Mouse (Mus musculus) lung, embryonic 14.5 days (tissue): ENCODE measurements around the gene Olfr1418. TPM values are rescaled to one million over a fixed set of nuclear protein-coding genes. Genes with fewer than 3 reads are reported as not detected.
A peak's percentile ranks its signal among the peaks of the same experiment; 100 is the strongest.
"Not testable (repeated sequence)": the region's sequence is repeated elsewhere in the genome, so short reads cannot be mapped to it uniquely, and the experiment has no call there.

Experiments used
- ATAC-seq: fragments of 200-750 bp; cut with Nextera tagmentation; 2 replicates; pipeline ENCODE4 v1.8.0; 2017; ENCODE audit warnings: mild to moderate bottlenecking, moderate TSS enrichment, moderate library complexity; ENCODE audit not compliant: insufficient read depth
- DNase-seq: peaks from one replicate; pipeline ENCODE4 v3.0.0-alpha.2; 2015
- H3K27ac ChIP-seq: fragments of 300-500 bp; sonication (generic); 2 replicates; pipeline ENCODE4 v1.5.1; 2014; ENCODE audit warnings: low read depth, mild to moderate bottlenecking, moderate library complexity
- H3K27me3 ChIP-seq: fragments of 300-500 bp; sonication (generic); 2 replicates; pipeline ENCODE4 v1.6.1; 2014; ENCODE audit warnings: low read length, control low read depth; ENCODE audit not compliant: insufficient read depth
- H3K36me3 ChIP-seq: fragments of 300-500 bp; sonication (generic); 2 replicates; pipeline ENCODE4 v1.6.1; 2014; ENCODE audit warnings: control low read depth; ENCODE audit not compliant: insufficient read depth
- H3K4me1 ChIP-seq: fragments of 300-500 bp; sonication (generic); 2 replicates; pipeline ENCODE4 v1.6.1; 2014; ENCODE audit warnings: antibody characterized with exemption, control low read depth; ENCODE audit not compliant: insufficient read depth
- H3K4me2 ChIP-seq: fragments of 300-500 bp; sonication (generic); 2 replicates; pipeline ENCODE4 v1.6.1; 2014; ENCODE audit warnings: mild to moderate bottlenecking
- H3K4me3 ChIP-seq: fragments of 300-500 bp; sonication (generic); 2 replicates; pipeline ENCODE4 v1.5.1; 2014; ENCODE audit warnings: low read depth, low read length
- H3K9ac ChIP-seq: fragments of 300-500 bp; sonication (generic); 2 replicates; pipeline ENCODE4 v1.6.1; 2014
- H3K9me3 ChIP-seq: fragments of 300-500 bp; sonication (generic); 2 replicates; pipeline ENCODE4 v1.6.1; 2016; ENCODE audit warnings: low read depth, low read length, control low read depth
- CTCF ChIP-seq: IDR thresholded peaks from 2 replicates; pipeline ENCODE4 v1.5.1; 2016; ENCODE audit warnings: antibody characterized with exemption, low read depth
- WGBS: fragments of 180-500 bp; shearing (Covaris S2); extraction: QIAGEN DNeasy Blood & Tissue Kit; methylation state at CpG from one replicate; pipeline ENCODE4 v1.1.7; 2014; 5-methylcytosine and 5-hydroxymethylcytosine counted together
- polyA plus RNA-seq: library from polyadenylated mRNA; unstranded; fragments of >200 nt; fragmentation: Nextera tagmentation; extraction: Ambion mirVana; gene quantifications from 2 replicates; pipeline ENCODE4 v1.2.1, GENCODE M21; 2014

Gene Olfr1418
- not detected in 2 replicates for polyA plus RNA-seq

- H3K4me1 ChIP-seq = no peaks in the 10 kb centered on the region
- H3K27ac ChIP-seq = no peak within 1 kb of the TSS
- no peak for TF ChIP-seq CTCF
These were observed at the start of gene Olfr1418 for GRCm38 (mm10) chr19:11860966-11861365. Gene Olfr1418, minus strand, starts transcription at chr19:11861066.

DNA sequence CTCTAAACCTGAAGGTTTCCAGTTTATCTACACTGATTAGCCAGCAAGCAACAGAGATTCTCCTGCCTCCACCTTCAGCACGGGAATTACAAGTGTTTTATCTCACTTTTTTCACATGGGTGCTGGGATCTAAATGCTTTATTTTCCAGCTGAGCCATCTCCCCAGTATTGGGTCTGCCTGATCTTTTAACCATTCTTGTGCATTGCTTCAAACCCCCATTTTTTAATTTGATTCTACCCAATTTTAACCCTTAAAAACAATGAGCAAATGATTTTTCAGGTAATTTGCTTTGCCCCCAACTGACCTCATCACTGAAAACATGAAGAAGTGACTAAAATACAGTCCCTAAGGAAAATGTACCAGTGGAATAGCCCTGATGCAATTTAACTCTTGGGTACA is 25.4 kb upstream of the Olfr1418 start, which contains the start of gene Olfr1420:
Olfr1420 (plus strand) TSS at position 301 of the 400 bp plus-strand sequence.
- Histone ChIP-seq H3K27ac (no peak within 1 kb of the TSS), H3K36me3 (no peaks in the 10 kb centered on the region), H3K9ac (no peak within 1 kb of the TSS), H3K27me3 (no peaks in the 10 kb centered on the region), H3K4me3 (no peak within 1 kb of the TSS), H3K9me3 (no peaks in the 10 kb centered on the region), H3K4me1 (no peaks in the 10 kb centered on the region), H3K4me2 (no peak within 1 kb of the TSS)
- no peak for TF ChIP-seq CTCF
- DNase-seq (no peak), ATAC-seq (no peak)
- 31% methylated on average over 1 of the region's 1 CpGs for WGBS

More at GRCm38 (mm10) chr19:11860966-11861365, at the start of gene Olfr1418:
- Histone ChIP-seq H3K36me3 (no peaks in the 10 kb centered on the region), H3K9ac (no peak within 1 kb of the TSS), H3K4me2 (no peak within 1 kb of the TSS), H3K27me3 (no peaks in the 10 kb centered on the region), H3K4me3 (no peak within 1 kb of the TSS), H3K9me3 (no peaks in the 10 kb centered on the region)
- 89% methylated on average over 1 of the region's 1 CpGs for WGBS
- ATAC-seq (no peak), DNase-seq (no peak)

GRCm38 (mm10) chr19:11878404-11878803 is 17.5 kb upstream of the Olfr1418 start:
- H3K27me3 ChIP-seq, H3K9me3 ChIP-seq, ATAC-seq, H3K36me3 ChIP-seq, H3K27ac ChIP-seq, H3K4me2 ChIP-seq, DNase-seq, H3K9ac ChIP-seq, H3K4me1 ChIP-seq, H3K4me3 ChIP-seq: not testable (repeated sequence)
- 55% methylated on average over 22 of the region's 22 CpGs for WGBS

DNA sequence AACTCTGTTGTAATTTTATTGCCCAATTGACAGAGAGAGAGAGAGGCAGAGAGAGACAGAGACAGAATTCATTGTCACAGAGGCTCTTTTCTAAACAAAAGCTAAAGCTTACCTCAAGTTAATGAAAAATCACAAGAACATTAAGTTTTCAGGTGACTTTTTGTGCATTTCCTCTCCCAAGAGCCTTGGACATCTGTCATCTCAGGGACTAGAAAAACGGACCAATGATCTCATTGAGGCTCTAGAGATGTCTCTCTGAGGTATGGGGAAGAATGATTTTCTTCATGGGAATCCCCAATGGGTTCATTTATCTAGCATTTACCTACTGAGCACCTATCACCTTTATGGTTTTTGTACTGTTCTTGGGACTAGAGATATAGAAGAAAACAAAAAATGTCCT is 14.1 kb upstream of the Olfr1418 start, which contains the start of gene Olfr1419:
Olfr1419 (minus strand) TSS at position 101 of the 400 bp plus-strand sequence.
- no peaks in the 10 kb centered on the region for H3K36me3 ChIP-seq
- no peak within 1 kb of the TSS for H3K4me2 ChIP-seq
- WGBS = 34% methylated on average over 1 of the region's 1 CpGs
- H3K4me3 ChIP-seq = no peak within 1 kb of the TSS
- TF ChIP-seq CTCF = no peak
- no peaks in the 10 kb centered on the region for H3K27me3 ChIP-seq
- DNase-seq = no peak
- no peaks in the 10 kb centered on the region for H3K4me1 ChIP-seq
- no peak for ATAC-seq
- H3K9me3 ChIP-seq = no peaks in the 10 kb centered on the region
- no peak within 1 kb of the TSS for H3K9ac ChIP-seq
- no peak within 1 kb of the TSS for H3K27ac ChIP-seq

DNA sequence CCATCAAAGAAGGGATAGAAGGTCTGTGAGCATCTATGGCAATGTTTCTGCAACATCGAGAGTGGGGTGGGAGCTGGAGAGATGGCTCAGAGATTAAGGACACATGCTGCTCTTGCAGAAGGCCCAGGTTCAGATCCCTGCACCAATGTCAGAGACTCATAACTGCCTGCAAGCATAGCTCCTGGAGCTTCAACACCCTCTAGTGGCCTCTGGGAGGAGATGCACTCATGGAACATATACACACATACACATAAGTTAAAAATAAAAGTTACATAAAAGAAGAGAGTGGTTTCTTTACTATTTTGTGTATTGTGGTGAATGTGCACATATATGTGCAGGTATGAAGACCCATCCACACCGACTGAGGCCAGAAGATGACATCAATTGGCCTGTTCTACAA is 7.0 kb upstream of the Olfr1418 start:
- no peaks in the 10 kb centered on the region for H3K4me1 ChIP-seq
- H3K9ac ChIP-seq = no peak overlapping the region
- 81% methylated on average over 2 of the region's 2 CpGs for WGBS
- no peak overlapping the region for H3K27ac ChIP-seq
- no peaks in the 10 kb centered on the region for H3K36me3 ChIP-seq
- no peaks in the 10 kb centered on the region for H3K27me3 ChIP-seq
- H3K4me3 ChIP-seq = no peak overlapping the region
- H3K4me2 ChIP-seq = no peak overlapping the region
- TF ChIP-seq CTCF = peak; percentile 26
- DNase-seq = no peak
- no peak for ATAC-seq
- 0 out of 2 replicates have a peak, but pooled peaks cover 3% of the 10 kb centered on the region for H3K9me3 ChIP-seq

- H3K4me1 ChIP-seq = no peaks in the 10 kb centered on the region
- no peaks in the 10 kb centered on the region for H3K9me3 ChIP-seq
- H3K27ac ChIP-seq = no peak overlapping the region
- no peak for TF ChIP-seq CTCF
- no peaks in the 10 kb centered on the region for H3K36me3 ChIP-seq
- no peak overlapping the region for H3K9ac ChIP-seq
- H3K27me3 ChIP-seq = no peaks in the 10 kb centered on the region
- no peak for ATAC-seq
- no peak overlapping the region for H3K4me3 ChIP-seq
- no peak overlapping the region for H3K4me2 ChIP-seq
- WGBS = 70% methylated on average over 6 of the region's 6 CpGs
- no peak for DNase-seq
These were observed 4.4 kb downstream of the Olfr1418 start for GRCm38 (mm10) chr19:11856506-11856905.

GRCm38 (mm10) chr19:11854821-11855220 is 6.0 kb downstream of the Olfr1418 start:
- no peaks in the 10 kb centered on the region for H3K27me3 ChIP-seq
- no peak overlapping the region for H3K4me3 ChIP-seq
- H3K4me1 ChIP-seq = no peaks in the 10 kb centered on the region
- DNase-seq = no peak
- H3K4me2 ChIP-seq = no peak overlapping the region
- TF ChIP-seq CTCF = no peak
- H3K9me3 ChIP-seq = no peaks in the 10 kb centered on the region
- no peak for ATAC-seq
- WGBS = 83% methylated on average over 2 of the region's 2 CpGs
- H3K36me3 ChIP-seq = no peaks in the 10 kb centered on the region
- no peak overlapping the region for H3K9ac ChIP-seq
- no peak overlapping the region for H3K27ac ChIP-seq

GRCm38 (mm10) chr19:11852652-11853051 is 8.2 kb downstream of the Olfr1418 start:
- H3K36me3 ChIP-seq = no peaks in the 10 kb centered on the region
- H3K27ac ChIP-seq = no peak overlapping the region
- no peak for DNase-seq
- H3K4me2 ChIP-seq = no peak overlapping the region
- H3K9ac ChIP-seq = no peak overlapping the region
- no peaks in the 10 kb centered on the region for H3K9me3 ChIP-seq
- no peaks in the 10 kb centered on the region for H3K4me1 ChIP-seq
- H3K27me3 ChIP-seq = no peaks in the 10 kb centered on the region
- no peak for TF ChIP-seq CTCF
- WGBS = 41% methylated on average over 4 of the region's 4 CpGs
- ATAC-seq = no peak
- H3K4me3 ChIP-seq = no peak overlapping the region
